Mouse (Mus musculus): ENCODE data around the gene Cln5.

- no peak for TF ChIP-seq POLR2A (IDR thresholded peaks at IDR 0.05; ENCODE audit: borderline replicate concordance, insufficient read depth, low read length)
- TF ChIP-seq CTCF (IDR thresholded peaks at IDR 0.05; ENCODE audit: borderline replicate concordance, insufficient read depth, low read depth, low read length): no peak
Measured at GRCm38 (mm10) chr14:103095036-103095435, 25.0 kb downstream of the Cln5 start.

Measured in cerebellum, adult 2 months (tissue).